Mouse (Mus musculus): ENCODE results near the gene Ggt5. TPM values are rescaled to one million over a fixed set of nuclear protein-coding genes. Genes with fewer than 3 reads are reported as not detected.

The Ggt5 gene
- polyA plus RNA-seq, 1 experiment from 2014 or later, result 1.9 TPM

DNA sequence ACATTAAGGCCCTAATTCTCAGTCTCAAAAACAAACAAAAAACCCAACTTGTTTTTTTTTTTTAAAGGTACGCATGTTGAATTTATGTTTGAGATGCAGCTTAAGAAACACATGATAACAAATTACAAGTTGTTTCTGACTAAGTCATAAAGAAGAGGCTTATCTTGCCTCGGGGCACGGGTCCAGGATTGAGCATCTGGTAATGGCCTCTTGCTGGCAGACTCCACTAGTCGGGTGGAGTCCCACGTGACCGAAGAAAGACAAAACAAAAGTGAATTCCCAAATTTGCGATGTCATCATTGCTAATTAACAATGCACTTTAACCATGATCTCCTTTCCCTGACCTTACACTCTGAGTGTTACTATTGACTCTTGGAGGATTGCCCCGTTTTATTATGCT lies 6.8 kb downstream of the Ggt5 start:
- H3K9me3 ChIP-seq, result 0 out of 2 replicates have a peak, but pooled peaks cover 4% of the 10 kb centered on the region
- H3K27ac ChIP-seq, result no peak overlapping the region
- no peaks in the 10 kb centered on the region for H3K36me3 ChIP-seq
- WGBS, result 84% methylated on average over 8 of the region's 8 CpGs
- H3K4me1 ChIP-seq (replicated peaks), result no peaks in the 10 kb centered on the region
- no peak for ATAC-seq (ENCODE audit: low FRiP score)
- H3K9ac ChIP-seq, result no peak overlapping the region
- H3K27me3 ChIP-seq, result no peaks in the 10 kb centered on the region
- no peak overlapping the region for H3K4me2 ChIP-seq
- H3K4me3 ChIP-seq, result no peak overlapping the region

DNA sequence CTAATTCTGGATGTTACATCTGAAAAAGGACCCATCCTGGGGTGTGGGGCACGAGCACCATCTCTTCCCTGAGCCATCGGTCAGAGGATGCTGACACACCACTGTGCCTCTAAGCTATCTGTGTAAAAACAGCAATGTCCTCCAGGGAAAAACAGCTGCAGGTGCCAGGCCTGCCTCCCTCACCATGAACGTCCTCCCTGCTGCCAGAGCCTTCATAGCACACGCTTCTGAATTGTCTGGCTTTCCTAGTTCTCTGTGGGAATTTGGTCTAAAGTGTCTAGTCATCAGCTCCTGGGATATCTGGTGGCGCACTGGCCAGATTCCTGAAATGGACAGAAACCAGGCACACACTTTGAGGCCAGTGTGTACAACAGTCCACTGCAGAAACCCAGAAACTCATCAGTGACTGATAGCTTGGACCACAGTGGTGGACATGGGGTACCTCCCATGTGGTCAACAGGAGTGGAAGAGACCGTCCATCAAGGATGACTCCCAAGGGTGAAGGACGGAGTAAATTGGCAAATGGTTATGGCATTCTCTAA lies 11.1 kb downstream of the Ggt5 start:
- Histone ChIP-seq H3K4me3 (no peak overlapping the region), H3K4me1 (replicated peaks) (no peaks in the 10 kb centered on the region), H3K4me2 (no peak overlapping the region), H3K27me3 (no peaks in the 10 kb centered on the region), H3K36me3 (no peaks in the 10 kb centered on the region), H3K9ac (no peak overlapping the region), H3K9me3 (0 out of 2 replicates have a peak, but pooled peaks cover 4% of the 10 kb centered on the region), H3K27ac (no peak overlapping the region)
- WGBS, result 87% methylated on average over 7 of the region's 7 CpGs
- ATAC-seq (ENCODE audit: low FRiP score), result no peak

DNA sequence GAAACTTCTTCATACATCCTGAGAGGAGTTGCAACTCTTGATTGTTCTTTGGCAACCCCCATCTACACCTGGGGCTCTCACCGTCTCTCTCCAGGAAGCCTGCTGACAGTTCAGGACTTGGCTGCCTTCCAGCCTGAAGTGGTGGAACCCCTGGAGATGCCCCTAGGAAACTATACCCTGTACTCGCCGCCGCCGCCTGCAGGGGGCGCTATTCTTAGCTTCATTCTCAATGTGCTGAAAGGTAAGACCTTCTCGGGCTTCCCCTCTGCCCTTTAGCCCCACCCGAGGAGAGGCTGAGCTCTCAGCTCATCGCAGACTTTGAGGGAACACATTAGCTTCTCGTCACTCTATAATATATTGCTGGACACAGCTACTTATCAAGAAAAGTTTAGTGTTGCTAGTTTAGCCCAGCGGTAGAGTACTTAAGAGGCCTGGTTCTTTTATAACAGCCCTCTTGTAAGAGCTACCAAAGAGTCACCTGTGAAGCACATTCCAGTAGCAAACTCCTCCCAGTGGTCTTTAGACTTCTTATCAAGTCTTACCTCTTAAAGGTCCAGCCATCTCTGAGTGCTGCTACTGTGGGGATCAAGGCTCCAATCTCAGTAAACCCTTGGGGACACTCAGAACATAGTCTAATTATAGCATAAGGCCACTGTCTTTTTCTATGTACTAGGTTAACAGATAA lies 16.2 kb downstream of the Ggt5 start:
- WGBS, result 48% methylated on average over 11 of the region's 11 CpGs
- no peak overlapping the region for H3K4me2 ChIP-seq
- no peaks in the 10 kb centered on the region for H3K27me3 ChIP-seq
- H3K9me3 ChIP-seq, result no peaks in the 10 kb centered on the region
- H3K27ac ChIP-seq, result no peak overlapping the region
- H3K4me1 ChIP-seq (replicated peaks), result no peaks in the 10 kb centered on the region
- no peaks in the 10 kb centered on the region for H3K36me3 ChIP-seq
- H3K4me3 ChIP-seq, result no peak overlapping the region
- ATAC-seq (ENCODE audit: low FRiP score), result no peak
- H3K9ac ChIP-seq, result no peak overlapping the region

DNA sequence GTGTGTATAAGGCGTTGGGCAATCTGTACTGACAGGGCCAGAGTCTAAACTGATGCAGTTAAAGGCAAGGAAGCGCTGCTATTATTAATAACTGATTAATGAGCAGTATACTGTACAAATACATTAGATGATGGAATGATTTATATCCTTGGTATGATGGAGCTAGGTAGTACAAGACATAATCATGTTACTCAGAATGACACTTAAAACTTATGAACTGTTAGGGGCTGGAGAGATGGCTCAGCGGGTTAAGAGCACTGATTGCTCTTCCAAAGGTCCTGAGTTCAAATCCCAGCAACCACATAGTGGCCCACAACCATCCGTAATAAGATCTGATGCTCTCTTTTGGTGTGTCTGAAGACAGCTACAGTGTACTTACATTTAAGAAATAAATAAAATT lies 18.1 kb downstream of the Ggt5 start:
- no peaks in the 10 kb centered on the region for H3K36me3 ChIP-seq
- no peaks in the 10 kb centered on the region for H3K9me3 ChIP-seq
- H3K4me1 ChIP-seq (replicated peaks), result no peaks in the 10 kb centered on the region
- no peak overlapping the region for H3K27ac ChIP-seq
- H3K4me3 ChIP-seq, result no peak overlapping the region
- no peaks in the 10 kb centered on the region for H3K27me3 ChIP-seq
- ATAC-seq (ENCODE audit: low FRiP score), result no peak
- H3K9ac ChIP-seq, result no peak overlapping the region
- no peak overlapping the region for H3K4me2 ChIP-seq
- WGBS, result 88% methylated on average over 4 of the region's 4 CpGs

DNA sequence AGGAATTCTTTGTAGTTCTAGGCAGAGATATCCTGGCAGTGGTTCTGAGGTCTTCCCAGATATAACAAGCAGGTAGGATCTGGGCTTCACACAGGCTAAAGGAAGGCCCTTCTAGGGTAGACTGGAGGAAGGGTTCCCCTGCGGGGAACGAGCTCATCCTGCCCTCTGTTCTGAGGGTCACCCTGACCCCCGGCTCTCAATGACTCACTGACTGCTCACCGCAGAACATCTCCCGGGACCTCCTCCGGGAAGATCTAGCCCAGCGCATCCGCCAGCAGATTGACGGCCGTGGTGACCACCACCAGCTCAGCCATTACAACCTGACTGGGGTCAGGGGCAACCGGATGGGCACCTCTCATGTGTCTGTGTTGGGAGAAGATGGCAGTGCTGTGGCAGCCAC lies 19.8 kb downstream of the Ggt5 start:
- Histone ChIP-seq H3K4me2 (no peak overlapping the region), H3K9me3 (no peaks in the 10 kb centered on the region), H3K4me1 (replicated peaks) (no peaks in the 10 kb centered on the region), H3K27ac (no peak overlapping the region), H3K9ac (no peak overlapping the region), H3K27me3 (no peaks in the 10 kb centered on the region), H3K4me3 (no peak overlapping the region), H3K36me3 (no peaks in the 10 kb centered on the region)
- ATAC-seq (ENCODE audit: low FRiP score), result no peak
- WGBS, result 84% methylated on average over 11 of the region's 11 CpGs

DNA sequence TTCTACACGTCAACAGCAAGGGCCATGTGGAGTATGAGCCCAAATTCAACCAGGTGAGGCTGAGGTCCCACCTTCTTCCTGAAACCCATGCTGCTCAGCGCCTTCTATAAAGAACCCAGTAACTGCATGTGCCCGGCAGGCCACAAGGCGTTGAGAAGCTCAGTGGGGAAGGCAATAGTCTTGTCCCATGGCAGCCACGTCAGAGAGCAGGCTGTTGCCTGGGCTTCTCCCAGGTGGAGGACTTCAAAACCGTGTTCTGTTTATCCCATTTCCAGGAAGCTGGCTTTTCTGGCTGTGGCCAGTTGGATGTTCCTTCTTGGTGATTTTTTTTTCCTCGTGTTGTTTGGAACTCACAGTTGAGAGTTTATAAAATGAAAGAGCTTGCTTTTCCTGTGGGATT lies 21.3 kb downstream of the Ggt5 start:
- Histone ChIP-seq H3K9ac (no peak overlapping the region), H3K4me1 (replicated peaks) (no peaks in the 10 kb centered on the region), H3K27me3 (no peaks in the 10 kb centered on the region), H3K9me3 (no peaks in the 10 kb centered on the region), H3K4me2 (no peak overlapping the region), H3K27ac (no peak overlapping the region), H3K36me3 (no peaks in the 10 kb centered on the region), H3K4me3 (no peak overlapping the region)
- ATAC-seq (ENCODE audit: low FRiP score), result no peak
- WGBS, result 65% methylated on average over 7 of the region's 7 CpGs

DNA sequence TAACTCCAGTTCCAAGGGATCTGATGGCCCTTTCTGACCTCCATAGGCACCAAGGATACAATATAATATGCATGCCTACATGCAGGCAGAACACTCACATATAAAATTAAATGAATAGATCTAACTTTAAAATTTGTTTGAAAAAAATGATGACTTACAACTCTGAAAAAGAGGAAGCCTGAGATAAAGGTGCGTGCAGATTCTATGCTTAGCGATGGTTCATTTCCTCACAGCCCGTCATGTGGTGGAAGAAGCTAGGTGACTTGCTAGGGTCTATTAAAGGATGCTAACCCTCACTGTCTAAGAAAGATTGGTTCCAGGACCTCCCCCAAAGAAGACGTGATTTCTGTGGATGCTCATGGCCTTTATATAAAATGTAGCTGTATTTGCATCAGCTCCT lies 26.9 kb downstream of the Ggt5 start:
- no peaks in the 10 kb centered on the region for H3K27me3 ChIP-seq

DNA sequence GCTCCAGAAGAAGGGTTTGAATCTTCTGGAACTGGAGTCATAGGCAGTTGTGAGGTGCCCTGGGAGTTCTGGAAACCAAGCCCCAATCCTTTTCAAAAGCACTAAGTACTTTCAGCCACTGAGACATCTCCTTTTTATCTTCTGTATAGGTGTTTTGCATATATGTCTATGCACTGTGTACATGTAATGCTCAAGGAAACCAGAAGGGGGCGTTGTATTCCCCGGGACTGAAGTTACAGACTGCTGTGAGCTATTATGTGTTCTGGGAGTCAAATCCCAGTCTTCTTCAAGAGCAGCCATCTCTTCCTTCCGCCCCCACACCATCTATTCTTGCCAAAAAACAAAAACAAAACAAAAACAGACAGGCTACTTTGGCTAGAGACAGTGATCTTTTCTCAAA lies 31.7 kb downstream of the Ggt5 start:
- no peak overlapping the region for H3K27ac ChIP-seq
- no peaks in the 10 kb centered on the region for H3K27me3 ChIP-seq
- WGBS, result 49% methylated on average over 3 of the region's 3 CpGs
- no peak overlapping the region for H3K4me2 ChIP-seq
- no peak for ATAC-seq (ENCODE audit: low FRiP score)
- no peaks in the 10 kb centered on the region for H3K4me1 ChIP-seq (replicated peaks)
- no peaks in the 10 kb centered on the region for H3K36me3 ChIP-seq
- no peak overlapping the region for H3K9ac ChIP-seq
- H3K9me3 ChIP-seq, result no peaks in the 10 kb centered on the region; the same call in 1 of the 2 replicates
- H3K4me3 ChIP-seq, result no peak overlapping the region

More for the DNA sequence above, 26.9 kb downstream of the Ggt5 start:
- no peaks in the 10 kb centered on the region for H3K9me3 ChIP-seq
- H3K27ac ChIP-seq, result no peak overlapping the region
- H3K36me3 ChIP-seq, result no peaks in the 10 kb centered on the region
- 92% methylated on average over 4 of the region's 4 CpGs for WGBS
- no peak overlapping the region for H3K4me2 ChIP-seq
- no peak overlapping the region for H3K4me3 ChIP-seq
- H3K4me1 ChIP-seq (replicated peaks), result no peaks in the 10 kb centered on the region
- H3K9ac ChIP-seq, result no peak overlapping the region
- no peak for ATAC-seq (ENCODE audit: low FRiP score)

DNA sequence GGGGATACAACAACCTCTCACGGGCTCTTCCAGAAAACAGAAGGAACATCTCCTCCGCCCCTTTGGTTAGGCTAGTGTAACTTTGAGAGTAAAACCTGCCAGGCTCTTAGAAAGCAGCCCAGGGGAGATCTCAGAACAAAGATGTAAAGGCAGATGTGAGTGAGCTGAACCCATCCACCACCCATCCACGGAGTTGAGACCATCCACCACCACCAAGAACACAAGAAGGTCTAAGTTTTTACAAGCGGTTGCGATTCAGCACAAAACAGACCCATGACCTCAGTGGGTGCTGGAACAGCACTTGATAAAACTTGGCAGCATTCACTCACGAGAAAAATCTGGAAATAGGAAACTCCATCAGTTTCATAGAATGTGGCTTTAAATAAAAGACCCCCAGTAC lies 36.8 kb downstream of the Ggt5 start:
- WGBS, result 68% methylated on average over 6 of the region's 6 CpGs
- Histone ChIP-seq H3K4me3 (no peak overlapping the region), H3K9me3 (no peaks in the 10 kb centered on the region; the same call in 1 of the 2 replicates), H3K27me3 (no peaks in the 10 kb centered on the region), H3K4me1 (replicated peaks) (no peaks in the 10 kb centered on the region), H3K9ac (no peak overlapping the region), H3K4me2 (no peak overlapping the region), H3K36me3 (no peaks in the 10 kb centered on the region), H3K27ac (no peak overlapping the region)
- no peak for ATAC-seq (ENCODE audit: low FRiP score)

DNA sequence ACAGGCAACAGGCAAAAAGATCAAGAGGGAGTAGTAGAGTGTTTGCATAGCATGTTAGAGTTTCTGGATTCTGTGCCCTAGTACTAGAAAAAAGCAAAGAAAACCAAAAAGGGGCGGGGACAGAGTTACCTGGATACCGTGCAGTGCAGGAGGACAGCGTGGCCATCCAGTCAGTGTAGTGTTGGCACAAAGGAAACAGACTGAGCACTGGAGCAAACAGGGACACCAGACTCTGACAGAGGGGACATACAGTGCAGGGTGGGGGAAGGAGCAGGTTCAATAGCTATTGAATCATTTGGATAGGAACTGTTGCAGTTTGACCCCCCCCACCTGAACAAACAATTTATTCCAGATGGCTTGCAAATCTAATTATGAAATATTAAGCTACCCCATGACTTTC lies 37.9 kb downstream of the Ggt5 start:
- no peaks in the 10 kb centered on the region for H3K4me1 ChIP-seq (replicated peaks)
- ATAC-seq (ENCODE audit: low FRiP score), result no peak
- no peaks in the 10 kb centered on the region for H3K27me3 ChIP-seq
- no peak overlapping the region for H3K27ac ChIP-seq
- H3K36me3 ChIP-seq, result no peaks in the 10 kb centered on the region
- no peaks in the 10 kb centered on the region; the same call in 1 of the 2 replicates for H3K9me3 ChIP-seq
- H3K4me3 ChIP-seq, result no peak overlapping the region
- no peak overlapping the region for H3K4me2 ChIP-seq
- 72% methylated on average over 3 of the region's 3 CpGs for WGBS
- H3K9ac ChIP-seq, result no peak overlapping the region

DNA sequence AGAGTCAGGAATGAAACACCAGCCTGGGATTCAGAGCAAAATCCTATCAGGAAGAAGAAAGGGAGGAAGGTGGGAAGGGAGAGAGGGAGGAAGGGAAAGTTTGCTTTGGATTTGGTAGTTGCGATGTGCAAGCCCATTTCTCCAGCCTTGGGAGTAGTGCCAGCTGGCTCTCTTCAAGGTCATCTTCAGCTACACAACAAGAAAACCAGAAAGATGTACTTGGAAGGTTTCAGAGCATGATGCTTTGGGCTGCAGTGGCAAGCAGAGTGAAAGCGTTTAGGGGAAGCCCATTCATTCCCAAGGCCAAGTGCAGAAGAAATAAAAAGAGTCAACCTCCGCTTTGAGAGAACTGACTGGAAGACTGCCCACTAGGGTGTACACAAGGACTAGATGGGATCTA lies 38.4 kb downstream of the Ggt5 start:
- H3K4me1 ChIP-seq (replicated peaks), result no peaks in the 10 kb centered on the region

DNA sequence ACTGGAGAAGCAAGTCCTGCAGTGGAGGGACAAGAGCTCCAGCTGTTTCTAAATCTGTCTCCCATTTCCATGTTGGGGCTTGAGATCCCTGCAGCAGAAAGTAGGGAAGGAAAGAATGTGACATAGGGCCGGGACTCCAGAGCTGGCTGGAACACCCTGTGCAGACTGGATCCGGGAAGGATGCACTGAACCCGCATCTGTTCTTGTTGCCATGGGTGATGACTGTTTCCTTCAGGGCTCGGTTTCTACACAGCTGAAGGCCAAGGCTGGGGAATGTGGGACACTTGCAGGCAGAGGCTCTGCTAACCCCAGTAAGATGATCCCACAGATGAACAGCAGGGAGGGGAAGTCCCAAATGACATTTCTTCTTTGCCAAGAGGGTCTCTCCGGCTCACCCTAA lies 43.5 kb downstream of the Ggt5 start:
- no peaks in the 10 kb centered on the region for H3K36me3 ChIP-seq
- no peak overlapping the region for H3K27ac ChIP-seq
- peaks cover 9% of the 10 kb centered on the region for H3K4me1 ChIP-seq (replicated peaks)
- H3K9me3 ChIP-seq, result no peaks in the 10 kb centered on the region
- no peak overlapping the region for H3K9ac ChIP-seq
- H3K27me3 ChIP-seq, result no peaks in the 10 kb centered on the region
- H3K4me3 ChIP-seq, result no peak overlapping the region
- no peak overlapping the region for H3K4me2 ChIP-seq
- ATAC-seq (ENCODE audit: low FRiP score), result no peak
- 48% methylated on average over 5 of the region's 5 CpGs for WGBS

More for the DNA sequence above, 38.4 kb downstream of the Ggt5 start:
- 84% methylated on average over 3 of the region's 3 CpGs for WGBS
- no peaks in the 10 kb centered on the region for H3K27me3 ChIP-seq
- no peak for ATAC-seq (ENCODE audit: low FRiP score)
- no peak overlapping the region for H3K4me2 ChIP-seq
- H3K27ac ChIP-seq, result no peak overlapping the region
- H3K36me3 ChIP-seq, result no peaks in the 10 kb centered on the region
- H3K9ac ChIP-seq, result no peak overlapping the region
- H3K9me3 ChIP-seq, result no peaks in the 10 kb centered on the region
- no peak overlapping the region for H3K4me3 ChIP-seq

DNA sequence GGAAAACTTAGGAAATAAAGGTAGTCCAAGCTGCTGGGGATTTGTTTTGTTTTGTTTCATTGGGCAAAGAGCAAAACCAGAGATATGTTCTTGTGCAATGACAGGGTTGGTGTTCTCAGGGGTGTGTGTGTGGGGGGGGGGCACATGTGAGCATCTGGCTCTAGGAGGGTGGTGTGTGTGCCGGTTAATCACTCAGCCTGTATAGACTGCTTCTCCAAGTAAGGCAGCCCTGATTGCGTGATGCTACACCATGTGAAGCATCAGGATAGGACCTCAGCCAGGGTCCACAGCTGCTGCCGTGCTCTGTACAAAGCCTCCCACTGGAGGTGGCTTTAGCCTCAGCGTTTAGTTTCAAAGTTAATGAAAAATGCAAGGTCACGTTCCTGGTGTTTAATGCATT lies 43.9 kb downstream of the Ggt5 start:
- H3K4me1 ChIP-seq (replicated peaks), result peaks cover 9% of the 10 kb centered on the region
- no peak for ATAC-seq (ENCODE audit: low FRiP score)
- no peak overlapping the region for H3K4me2 ChIP-seq
- H3K9ac ChIP-seq, result no peak overlapping the region
- no peak overlapping the region for H3K27ac ChIP-seq
- H3K4me3 ChIP-seq, result no peak overlapping the region
- 67% methylated on average over 5 of the region's 5 CpGs for WGBS
- H3K36me3 ChIP-seq, result no peaks in the 10 kb centered on the region
- no peaks in the 10 kb centered on the region for H3K27me3 ChIP-seq
- no peaks in the 10 kb centered on the region for H3K9me3 ChIP-seq

Measured in hindbrain, embryonic 13.5 days (tissue).